ENCODE assay signal across 7 mouse cellular contexts in the genomic region with DNA sequence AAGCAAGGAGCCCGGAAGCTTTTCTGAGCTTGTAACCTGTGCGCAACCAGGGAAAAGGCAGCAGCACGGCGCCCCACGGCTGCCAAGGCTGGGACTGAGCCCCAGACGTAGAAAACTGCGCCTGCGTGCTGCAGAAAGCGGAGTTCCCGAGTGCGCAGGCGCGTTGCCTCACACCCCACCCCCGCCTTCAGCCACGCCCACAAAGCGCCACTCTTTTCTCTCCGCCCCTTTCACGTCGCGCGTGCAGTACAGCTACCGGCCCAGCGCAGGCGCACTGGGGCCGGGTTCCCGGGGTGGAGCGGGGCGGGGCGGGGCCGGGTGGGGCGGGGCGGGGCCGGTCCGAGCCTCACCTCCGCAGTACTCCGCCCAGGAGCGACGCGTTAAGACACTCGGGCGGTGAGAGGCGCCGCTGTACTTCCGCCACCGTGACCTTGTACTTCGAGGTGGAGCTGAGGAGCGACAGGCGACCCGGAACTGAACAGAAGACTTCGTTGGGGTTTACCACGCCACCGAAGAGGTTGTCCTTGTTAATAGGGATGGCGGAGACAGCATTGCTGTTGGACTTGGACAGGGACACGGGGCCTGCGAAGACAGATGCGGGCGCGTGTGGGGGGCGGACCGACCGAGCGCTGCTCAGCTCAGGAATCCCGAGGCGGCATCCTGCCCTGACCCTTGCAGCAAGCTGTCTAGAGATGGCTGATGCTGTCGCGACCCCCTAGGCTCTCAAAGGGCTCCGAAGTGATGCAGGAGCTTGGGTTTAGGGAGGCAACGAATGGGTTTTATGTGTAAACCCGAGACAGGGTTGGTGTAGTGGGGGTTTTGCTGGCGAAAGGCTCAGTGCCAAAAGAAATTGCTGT. TPM values are rescaled to one million over a fixed set of nuclear protein-coding genes. Genes with fewer than 3 reads are reported as not detected.
DNase-seq lines count a peak whose midpoint lies in the region; ATAC-seq lines count a peak whose summit lies in the region.

No protein-coding gene starts in this region.

- no peaks in the 10 kb centered on the region; the same call in 1 of the 2 replicates for H3K27me3 ChIP-seq in embryonic facial prominence, embryonic 11.5 days (ENCODE audit: control insufficient read depth, insufficient read depth, low read length)
- H3K27me3 ChIP-seq in limb, embryonic 13.5 days = peaks cover 70% of the 10 kb centered on the region
- peaks cover 78% of the 10 kb centered on the region for H3K27me3 ChIP-seq in midbrain, embryonic 15.5 days (replicated peaks)

- H3K9me3 ChIP-seq in embryonic facial prominence, embryonic 11.5 days (replicated peaks; ENCODE audit: control insufficient read depth, low read length) = no peaks in the 10 kb centered on the region
- no peaks in the 10 kb centered on the region for H3K9me3 ChIP-seq in limb, embryonic 13.5 days
- H3K9me3 ChIP-seq in midbrain, embryonic 15.5 days = no peaks in the 10 kb centered on the region

- peak; percentile 92 for ATAC-seq in embryonic facial prominence, embryonic 11.5 days (replicated peaks; ENCODE audit: insufficient number of reproducible peaks, low FRiP score, low TSS enrichment, low read depth)
- peak; percentile 95 for ATAC-seq in limb, embryonic 13.5 days (ENCODE audit: low FRiP score, low read depth)
- peak; percentile 96 for ATAC-seq in midbrain, embryonic 15.5 days (replicated peaks)

- H3K9ac ChIP-seq in embryonic facial prominence, embryonic 11.5 days (replicated peaks; ENCODE audit: low read length) = peak overlapping the region; percentile 48
- peak overlapping the region; percentile 66 for H3K9ac ChIP-seq in limb, embryonic 13.5 days
- H3K9ac ChIP-seq in midbrain, embryonic 15.5 days = peak overlapping the region; percentile 40

- H3K27ac ChIP-seq in embryonic facial prominence, embryonic 11.5 days (replicated peaks; ENCODE audit: low read depth, low read length) = peak overlapping the region; percentile 78
- peak overlapping the region; percentile 28; the same call in 1 of the 2 replicates for H3K27ac ChIP-seq in limb, embryonic 13.5 days
- peak overlapping the region; percentile 73 for H3K27ac ChIP-seq in midbrain, embryonic 15.5 days

- peak overlapping the region; percentile 87 for H3K4me2 ChIP-seq in embryonic facial prominence, embryonic 11.5 days (ENCODE audit: low read depth, low read length)
- peak overlapping the region; percentile 83 for H3K4me2 ChIP-seq in limb, embryonic 13.5 days (replicated peaks)
- peak overlapping the region; percentile 73 for H3K4me2 ChIP-seq in midbrain, embryonic 15.5 days

- peak; percentile 92 to 94 for DNase-seq in adrenal gland, postnatal 36 days
- DNase-seq in embryonic facial prominence, embryonic 11.5 days (ENCODE audit: low spot score) = peak; percentile 96
- peak; percentile 99 for DNase-seq in heart, adult 11 months
- DNase-seq in kidney, adult 18-20 months = peak; percentile 85
- DNase-seq in spleen, adult 18-20 months = peak; percentile 73 to 76

- WGBS in embryonic facial prominence, embryonic 11.5 days = under 1% methylated on average over 70 of the region's 70 CpGs
- WGBS in limb, embryonic 13.5 days = under 1% methylated on average over 69 of the region's 70 CpGs
- under 1% methylated on average over 65 of the region's 70 CpGs for WGBS in midbrain, embryonic 15.5 days

- H3K36me3 ChIP-seq in embryonic facial prominence, embryonic 11.5 days (replicated peaks; ENCODE audit: control insufficient read depth, insufficient read depth, low read depth, low read length) = no peaks in the 10 kb centered on the region
- H3K36me3 ChIP-seq in limb, embryonic 13.5 days = no peaks in the 10 kb centered on the region
- H3K36me3 ChIP-seq in midbrain, embryonic 15.5 days (replicated peaks) = no peaks in the 10 kb centered on the region

- no peaks in the 10 kb centered on the region for H3K4me1 ChIP-seq in embryonic facial prominence, embryonic 11.5 days (ENCODE audit: control insufficient read depth, insufficient read depth, low read length)
- H3K4me1 ChIP-seq in limb, embryonic 13.5 days = peaks cover 21% of the 10 kb centered on the region
- peaks cover 4% of the 10 kb centered on the region; the same call in 1 of the 2 replicates for H3K4me1 ChIP-seq in midbrain, embryonic 15.5 days

- H3K4me3 ChIP-seq in embryonic facial prominence, embryonic 11.5 days (ENCODE audit: low read depth, low read length) = peak overlapping the region; percentile 54
- H3K4me3 ChIP-seq in limb, embryonic 13.5 days = peak overlapping the region; percentile 55
- H3K4me3 ChIP-seq in midbrain, embryonic 15.5 days = peak overlapping the region; percentile 48

RNA-seq across cellular contexts. Expression of gene Tfap2a, which starts 15.2 kb away (rescaled TPM):
- total RNA-seq in adrenal gland, postnatal 36 days (2021) = under 1 TPM; 0.20 TPM
- 7.7 and 8.4 TPM in 2 replicates for polyA plus RNA-seq in embryonic facial prominence, embryonic 11.5 days (2014; fragmentation: Nextera tagmentation; extraction: Ambion mirVana)
- polyA plus RNA-seq in limb, embryonic 13.5 days (2015; fragmentation: Nextera tagmentation; extraction: Ambion mirVana) = 8.3 and 9.5 TPM in 2 replicates
- 4.1 and 5.5 TPM in 2 replicates for polyA plus RNA-seq in midbrain, embryonic 15.5 days (2015; fragmentation: Nextera tagmentation; extraction: Ambion mirVana)

Comparison
In these comparisons a context has a peak if more than half of its experiments do, and no peak if none do; other contexts are left out.
1. Peak in every context shown above with its lines: DNase-seq, ATAC-seq, H3K4me3 ChIP-seq and H3K27ac ChIP-seq.
2. H3K27ac ChIP-seq: peak in every context shown above with its lines; median percentile 78 in embryonic facial prominence, embryonic 11.5 days; 73 in midbrain, embryonic 15.5 days; 28 in limb, embryonic 13.5 days.